Mouse (Mus musculus): ENCODE data around the gene Fdxr.

The Fdxr gene

DNA sequence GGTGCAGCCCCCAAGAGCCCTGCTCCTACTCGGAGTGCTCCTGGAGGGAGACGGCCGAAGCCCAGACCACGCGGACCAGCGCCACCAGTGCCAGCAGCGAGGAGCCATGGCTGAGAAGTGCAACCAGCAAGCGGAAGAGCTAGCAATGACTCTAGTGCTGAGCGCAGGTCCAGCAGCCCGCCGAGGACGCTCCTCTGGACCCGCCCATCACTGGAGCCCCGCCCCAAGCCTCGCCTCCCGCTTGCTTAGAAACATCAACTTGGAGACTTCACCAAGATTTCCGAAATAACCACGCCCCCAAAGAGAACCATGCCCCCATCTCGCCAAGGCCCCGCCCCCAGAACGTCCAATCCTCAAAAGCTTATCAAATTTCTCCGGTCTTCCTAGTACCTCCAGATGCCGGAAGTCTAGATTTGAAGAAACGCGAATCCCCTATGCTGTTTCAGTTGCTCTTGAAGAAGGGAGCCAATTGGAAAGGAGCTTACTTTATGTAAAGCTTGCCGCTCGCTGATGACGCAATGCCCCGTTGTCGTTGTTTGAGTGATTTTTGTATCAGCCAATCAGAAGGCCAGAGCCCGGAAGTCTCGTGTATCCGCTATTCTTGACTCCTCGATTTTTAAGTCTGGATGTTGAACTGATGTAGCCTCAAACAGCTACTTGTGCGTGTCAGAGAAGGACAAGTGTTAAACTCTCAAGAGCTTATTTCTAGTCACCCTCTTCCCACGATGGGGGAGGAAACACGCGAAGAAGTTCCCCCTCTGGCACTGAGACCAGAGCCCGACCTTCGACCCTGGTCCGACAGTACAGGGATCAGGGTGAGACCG is at the start of gene Fdxr:
Fdxr (minus strand) TSS at position 271 of the 824 bp plus-strand sequence.
- peak; percentile 99 for DNase-seq (ENCODE audit: extremely low read depth, insufficient read length, low spot score)

DNA sequence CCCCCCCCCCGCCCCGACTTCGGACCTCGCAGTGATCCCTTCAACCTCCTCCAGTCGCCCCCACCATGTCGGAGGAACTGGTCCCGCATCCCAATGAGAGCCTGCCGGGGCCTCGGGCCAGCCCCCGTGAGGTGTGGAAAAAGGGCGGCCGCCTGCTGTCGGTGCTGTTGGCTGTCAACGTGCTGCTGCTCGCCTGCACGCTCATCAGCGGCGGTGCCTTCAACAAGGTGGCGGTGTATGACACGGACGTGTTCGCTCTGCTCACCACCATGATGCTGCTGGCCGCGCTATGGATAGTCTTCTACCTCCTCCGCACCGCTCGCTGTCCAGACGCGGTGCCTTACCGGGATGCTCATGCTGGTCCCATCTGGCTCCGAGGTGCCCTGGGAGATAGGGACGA is 46.5 kb upstream of the Fdxr start:
- DNase-seq (ENCODE audit: extremely low read depth, insufficient read length, low spot score), result no peak

DNA sequence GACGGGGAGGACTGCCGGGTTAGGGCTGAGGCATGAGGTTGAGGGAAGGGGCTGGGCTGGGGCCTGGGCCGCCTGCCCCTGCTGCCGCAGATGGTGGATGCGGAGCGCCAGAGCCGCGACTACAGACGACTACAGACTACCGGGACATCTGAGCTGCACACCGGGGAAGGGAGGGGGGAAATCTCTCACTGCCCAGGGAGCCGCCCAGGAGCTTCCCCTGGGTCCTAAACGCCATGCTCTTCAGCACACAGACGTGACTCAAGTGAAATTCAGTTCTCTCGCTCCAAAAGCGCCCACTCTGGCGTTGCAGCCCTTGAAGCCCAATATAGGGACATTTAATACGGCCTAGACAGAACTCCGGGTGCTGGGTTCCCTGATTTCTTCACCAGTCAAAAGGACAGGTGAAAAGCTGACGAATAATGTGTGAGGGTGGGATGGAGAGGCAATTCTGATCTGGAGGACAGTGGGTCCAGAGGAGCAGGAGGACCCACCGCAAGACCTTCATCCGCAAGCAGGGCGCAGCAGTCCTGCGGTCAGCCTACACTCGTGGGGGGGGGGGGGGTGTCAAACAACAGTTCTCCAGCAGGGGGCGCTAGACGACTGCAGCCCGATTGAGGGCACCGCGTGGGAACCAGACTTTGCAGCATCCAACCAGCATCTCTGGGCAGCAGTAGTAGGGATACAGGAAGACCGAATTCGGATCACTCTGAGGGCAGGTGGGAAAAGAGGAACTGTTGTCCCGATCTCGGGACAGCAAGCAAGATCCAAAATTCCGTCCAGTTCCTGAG is 45.2 kb upstream of the Fdxr start, which contains the start of gene Ush1g:
Ush1g (minus strand) TSS at position 136 of the 788 bp plus-strand sequence.
- DNase-seq (ENCODE audit: extremely low read depth, insufficient read length, low spot score), result peak; percentile 51

DNA sequence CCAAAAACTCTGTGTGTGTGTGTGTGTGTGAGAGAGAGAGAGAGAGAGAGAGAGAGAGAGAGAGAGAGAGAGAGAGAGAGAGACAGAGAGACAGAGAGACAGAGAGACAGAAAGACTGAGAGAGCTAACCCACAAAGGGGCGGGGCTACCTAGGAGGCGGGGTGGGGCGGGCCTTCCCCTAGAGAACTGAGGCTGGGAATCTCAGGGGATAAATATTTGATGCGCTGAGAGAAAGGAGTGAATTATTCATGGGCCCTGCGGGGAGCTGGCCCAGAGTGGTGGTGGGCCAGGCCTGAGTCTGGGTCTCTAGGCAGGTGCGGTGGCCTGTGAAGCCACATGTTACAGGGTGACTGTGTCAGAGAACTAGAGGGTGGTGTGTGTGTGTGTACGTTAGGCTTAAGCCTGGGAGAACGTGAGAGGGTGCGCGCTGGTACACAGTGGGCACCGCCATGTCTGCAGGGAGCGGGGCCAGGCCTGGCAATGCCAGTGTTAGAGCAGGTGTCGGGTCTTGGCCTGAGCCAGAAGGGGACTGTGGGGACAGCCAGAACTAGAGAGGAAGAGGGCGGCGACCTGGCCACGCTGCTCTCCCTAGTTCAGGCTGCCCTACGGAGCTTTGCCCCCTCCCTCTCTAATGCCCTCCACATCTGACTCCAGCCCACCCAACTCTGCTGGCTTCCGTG is 43.0 kb upstream of the Fdxr start:
- no peak for DNase-seq (ENCODE audit: extremely low read depth, insufficient read length, low spot score)

DNA sequence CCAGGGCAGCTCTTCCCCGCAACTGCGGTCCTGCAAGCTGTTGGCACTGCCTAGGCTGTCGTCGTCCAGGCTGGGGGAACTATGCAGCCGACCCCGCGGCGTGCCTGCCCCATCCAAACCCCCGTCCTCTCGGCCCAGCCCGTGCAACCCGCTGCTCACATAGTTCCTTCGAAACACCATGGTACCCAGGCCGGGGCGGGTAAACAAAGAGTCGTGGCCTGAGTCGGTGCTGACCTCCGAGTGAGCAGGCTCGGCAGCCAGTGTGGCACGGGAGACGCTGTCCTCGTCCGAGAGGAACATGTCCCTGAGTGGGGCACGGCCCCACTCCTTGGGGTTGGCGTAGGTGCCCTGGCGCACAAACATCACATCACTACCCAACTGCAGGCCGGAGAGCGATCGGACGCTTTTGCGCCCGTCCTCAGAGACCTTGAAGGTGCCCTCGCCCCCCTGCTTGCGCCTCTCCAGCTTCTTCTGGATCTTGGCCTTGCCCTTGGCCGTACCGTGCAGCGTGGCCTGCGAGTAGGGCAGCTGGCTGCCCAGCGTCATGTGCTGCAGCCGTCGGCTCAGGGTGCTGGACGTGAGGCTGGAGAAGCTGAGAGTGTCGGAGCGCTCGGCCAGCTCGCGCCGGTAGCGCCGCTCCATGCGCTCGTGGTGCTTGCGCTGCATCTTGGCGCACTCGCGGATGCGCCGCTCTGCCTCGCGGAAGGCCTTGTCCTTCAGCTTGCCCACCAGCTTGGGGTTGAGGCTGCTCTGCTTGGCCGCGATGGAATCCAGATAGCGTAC is 41.6 kb upstream of the Fdxr start:
- DNase-seq (ENCODE audit: extremely low read depth, insufficient read length, low spot score), result no peak

DNA sequence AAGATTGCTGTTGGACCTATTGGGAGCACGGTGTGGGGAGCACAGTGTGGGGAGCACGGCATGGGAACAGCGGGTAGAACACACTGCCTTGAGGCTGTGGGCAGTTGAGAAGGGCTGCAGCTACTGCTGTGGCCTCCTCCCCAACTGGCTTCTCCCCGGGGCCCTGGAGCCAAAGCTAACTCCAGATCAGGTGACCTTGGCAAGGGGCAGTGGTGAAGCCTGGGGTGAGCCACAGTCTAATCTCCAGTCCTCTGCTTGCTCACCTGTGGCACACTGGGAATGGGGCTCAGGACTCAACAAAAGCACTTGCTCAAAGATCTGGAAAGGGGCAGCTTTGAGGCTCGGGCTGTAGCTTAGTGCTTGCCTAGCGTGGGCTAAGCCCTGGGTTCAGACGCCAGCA is 40.4 kb upstream of the Fdxr start:
- no peak for DNase-seq (ENCODE audit: extremely low read depth, insufficient read length, low spot score)

DNA sequence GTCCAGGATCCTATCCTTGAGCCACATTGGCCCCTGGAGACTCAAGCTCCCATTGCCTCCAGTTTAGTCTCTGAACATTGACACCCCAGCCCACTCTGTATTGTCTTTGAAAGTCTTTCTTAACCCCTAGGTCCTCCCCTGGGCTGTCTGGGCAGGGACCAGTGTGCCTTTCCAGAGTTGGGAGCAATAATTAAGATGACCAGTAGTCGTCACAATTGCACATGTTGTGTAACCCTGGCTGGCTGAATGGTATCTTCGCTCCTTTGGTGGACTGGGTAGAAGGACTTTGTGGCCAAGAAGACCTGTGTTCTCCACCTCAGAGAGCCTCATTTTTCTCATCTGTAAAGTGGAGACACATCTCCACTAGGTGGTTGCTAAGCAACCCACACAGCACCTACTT is 37.4 kb upstream of the Fdxr start:
- no peak for DNase-seq (ENCODE audit: extremely low read depth, insufficient read length, low spot score)

DNA sequence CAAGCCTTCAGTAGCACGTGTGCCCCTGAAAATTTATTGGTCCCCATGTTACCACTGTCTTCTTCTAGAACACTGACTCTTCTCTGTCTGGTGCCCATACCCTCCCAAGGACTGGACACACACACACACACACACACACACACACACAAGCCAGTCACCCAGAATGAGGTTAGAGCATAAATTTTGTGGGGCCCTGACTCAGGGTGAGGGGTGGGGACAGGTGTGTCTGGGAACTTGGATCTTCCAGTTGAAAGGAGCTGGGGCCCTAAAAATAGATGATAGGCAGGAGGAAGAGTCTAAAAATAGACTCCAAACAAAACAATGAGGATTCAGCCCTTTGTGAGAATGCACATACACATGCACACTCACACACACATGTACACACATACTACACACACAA is 31.9 kb upstream of the Fdxr start:
- DNase-seq (ENCODE audit: extremely low read depth, insufficient read length, low spot score), result no peak

DNA sequence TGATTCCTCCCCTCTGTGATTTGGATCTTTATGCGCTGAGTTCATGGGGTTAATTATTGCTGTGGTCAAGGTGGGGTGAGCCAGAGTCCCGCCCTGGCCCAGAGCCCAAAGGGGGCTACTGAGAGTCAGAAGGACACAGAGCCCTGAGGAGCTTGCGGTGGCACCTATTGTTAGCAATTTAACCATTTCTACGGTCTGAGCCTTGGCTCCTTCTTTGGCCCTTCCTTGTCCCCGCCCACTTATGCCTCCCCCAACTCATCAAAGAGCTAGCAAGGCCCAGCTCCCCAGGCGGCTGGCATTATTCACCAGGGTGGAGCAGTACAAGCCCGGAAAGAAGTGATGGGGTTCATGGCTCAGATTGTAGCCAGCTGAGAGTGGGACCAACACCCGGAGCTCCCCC is 30.0 kb upstream of the Fdxr start, which contains the start of gene Otop2:
Otop2 (plus strand) TSS at position 301 of the 400 bp plus-strand sequence.
- no peak for DNase-seq (ENCODE audit: extremely low read depth, insufficient read length, low spot score)

DNA sequence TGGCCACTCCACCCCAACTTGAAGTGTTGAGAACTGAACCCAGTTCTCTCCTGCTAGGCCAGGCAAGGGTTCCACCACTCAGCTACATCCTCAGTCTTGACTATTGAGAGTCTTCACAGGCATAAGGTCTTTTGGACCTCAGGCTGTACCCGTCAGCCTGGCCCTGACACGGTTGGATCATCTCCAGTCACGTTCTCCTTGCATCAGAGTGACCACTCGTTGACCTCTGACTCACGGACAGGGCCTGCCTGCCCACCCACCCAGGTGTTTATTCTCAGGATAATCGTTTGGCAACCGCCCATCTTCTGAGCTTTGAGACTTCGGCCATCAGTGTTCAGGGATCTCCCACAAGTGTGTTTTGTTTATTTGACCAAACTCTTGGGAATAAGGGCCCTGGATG is 26.3 kb upstream of the Fdxr start:
- DNase-seq (ENCODE audit: extremely low read depth, insufficient read length, low spot score), result no peak

DNA sequence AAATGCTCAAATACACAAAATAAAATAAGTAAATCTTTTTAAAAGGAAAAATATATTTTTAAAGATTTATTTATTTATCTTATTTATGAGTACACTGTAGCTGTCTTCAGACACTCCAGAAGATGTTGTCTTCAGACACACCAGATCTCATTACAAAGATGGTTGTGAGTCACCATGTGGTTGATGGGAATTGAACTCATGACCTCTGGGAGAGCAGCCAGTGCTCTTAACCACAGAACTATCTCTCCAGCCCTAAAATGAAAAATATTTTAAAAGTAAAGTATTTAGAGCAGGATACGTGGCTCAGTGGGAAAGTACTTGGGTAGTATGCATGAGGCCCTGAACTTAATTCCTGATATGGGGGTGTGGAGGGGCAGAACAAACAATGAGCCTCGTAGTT is 24.5 kb upstream of the Fdxr start:
- peak; percentile 61 for DNase-seq (ENCODE audit: extremely low read depth, insufficient read length, low spot score)

DNA sequence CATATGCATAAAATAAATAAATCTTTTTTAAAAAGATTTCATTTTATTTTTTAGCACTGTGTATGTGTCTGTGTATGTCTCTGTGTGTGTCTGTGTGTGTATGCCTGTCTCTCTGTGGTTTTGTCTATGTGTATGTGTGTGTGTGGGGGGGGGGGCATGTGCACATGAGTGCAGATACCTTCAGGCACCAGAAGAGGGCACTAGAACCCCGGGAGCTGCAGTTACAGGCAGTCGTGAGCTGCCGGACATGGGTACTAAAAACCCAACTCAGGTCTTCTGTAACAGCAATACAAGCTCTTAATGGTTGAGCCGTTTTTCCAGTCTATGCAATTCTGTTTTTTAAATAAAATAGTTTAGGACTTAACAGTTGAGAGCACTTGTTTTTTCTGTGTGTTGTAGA is 23.9 kb upstream of the Fdxr start:
- no peak for DNase-seq (ENCODE audit: extremely low read depth, insufficient read length, low spot score)

DNA sequence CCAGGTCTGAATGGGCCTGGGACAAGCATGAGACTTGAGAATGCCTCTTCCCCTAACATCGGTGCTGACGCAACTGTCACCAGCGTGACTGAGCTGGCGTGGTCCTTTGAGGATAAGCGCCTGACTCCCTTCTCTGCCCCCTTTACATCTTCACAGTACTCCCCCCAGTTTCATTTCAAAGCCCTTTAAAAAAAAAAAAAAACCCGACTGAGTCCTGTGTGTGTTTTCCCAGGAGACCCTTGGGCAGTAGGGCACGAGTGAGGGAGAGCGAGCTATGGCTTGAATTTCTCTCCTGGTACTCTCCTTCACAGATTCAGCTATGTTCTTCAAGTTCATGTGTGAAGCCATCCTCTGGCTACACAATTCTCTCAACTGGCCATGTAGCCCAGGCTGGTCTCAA is 21.3 kb upstream of the Fdxr start:
- DNase-seq (ENCODE audit: extremely low read depth, insufficient read length, low spot score), result no peak

DNA sequence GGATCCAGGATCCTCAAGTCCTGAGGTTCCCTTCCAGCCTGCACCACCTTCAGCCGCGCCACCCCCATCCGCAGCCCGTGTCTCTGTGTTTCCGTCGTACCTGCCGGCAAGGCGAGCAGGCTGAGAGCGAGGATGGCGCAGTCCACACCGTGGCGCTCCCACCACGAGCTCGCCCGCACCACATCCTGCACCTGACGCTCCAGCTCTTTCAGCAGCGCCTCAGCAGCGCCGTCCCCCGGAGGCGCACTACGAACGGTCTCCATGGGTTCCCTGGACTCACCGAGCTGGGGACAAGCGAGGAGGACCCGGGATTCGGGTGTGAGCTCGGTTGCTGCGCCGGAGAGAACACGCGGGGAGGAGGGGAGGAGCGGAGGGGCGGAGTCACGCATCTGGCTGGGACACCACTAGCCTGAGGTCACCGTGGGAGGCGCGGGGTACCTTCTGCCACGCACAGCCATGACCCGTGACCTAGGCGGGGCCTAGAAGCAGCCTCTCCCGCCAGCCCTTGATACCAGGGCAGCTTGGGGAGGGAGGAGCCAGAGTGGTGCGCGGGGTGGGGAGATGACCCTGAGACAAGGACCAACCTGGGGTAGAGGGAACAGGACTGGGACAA is 20.5 kb upstream of the Fdxr start, which contains the start of gene Fads6:
Fads6 (minus strand) TSS at position 450 of the 613 bp plus-strand sequence.
- no peak for DNase-seq (ENCODE audit: extremely low read depth, insufficient read length, low spot score)

DNA sequence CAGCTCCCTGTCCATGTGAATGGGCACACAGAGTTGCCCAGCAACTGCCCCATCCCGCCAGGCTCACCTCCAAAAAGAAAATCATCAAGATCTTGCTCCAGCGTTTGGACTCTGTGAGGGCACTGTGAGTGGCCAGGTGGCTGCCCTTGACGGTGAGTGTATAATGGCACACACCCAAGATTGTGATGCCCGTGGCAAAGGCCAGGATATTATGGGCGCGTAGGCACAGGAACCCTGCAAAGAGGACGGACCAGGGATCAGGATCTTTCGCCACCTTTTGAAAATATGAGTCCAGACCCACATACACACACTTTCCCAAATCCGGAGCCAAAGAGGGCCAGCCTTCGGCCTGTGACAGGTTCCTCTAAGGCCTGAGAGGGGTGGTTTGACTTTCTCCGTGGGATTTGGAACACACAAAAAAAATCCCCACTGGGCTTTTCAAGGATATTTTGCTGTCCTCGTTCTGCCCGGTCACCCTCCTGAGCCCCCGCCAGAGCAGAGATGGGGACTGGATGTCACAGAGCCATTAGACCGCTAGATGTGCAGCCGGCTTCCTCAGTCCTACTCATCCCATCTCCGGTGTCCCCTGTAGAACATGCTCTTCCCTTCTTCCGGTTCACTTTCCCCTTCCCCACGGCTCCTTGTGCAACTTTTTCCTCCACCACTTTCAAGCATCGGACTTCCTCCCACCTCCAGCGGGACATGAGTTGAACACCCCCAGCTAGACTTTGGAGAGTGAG is 19.8 kb upstream of the Fdxr start:
- no peak for DNase-seq (ENCODE audit: extremely low read depth, insufficient read length, low spot score)

DNA sequence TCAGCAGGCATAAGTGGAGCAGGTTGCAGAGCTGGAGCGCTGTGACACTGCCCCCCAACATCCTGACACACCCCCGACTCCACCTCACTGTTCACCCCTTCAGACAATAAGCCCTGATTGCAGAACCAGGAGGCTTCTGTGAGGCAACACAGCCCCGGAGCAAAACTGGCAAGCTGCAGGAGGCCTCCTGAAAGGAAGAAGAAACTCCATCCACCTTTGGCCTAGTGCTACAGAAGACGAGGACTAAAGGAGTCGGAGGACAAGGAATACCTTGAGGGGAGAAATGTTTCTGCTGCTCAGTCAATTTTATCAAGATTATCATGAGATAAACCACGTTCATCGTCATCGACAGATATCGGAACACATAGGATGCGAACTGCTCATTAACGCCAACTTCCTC is 19.1 kb upstream of the Fdxr start:
- no peak for DNase-seq (ENCODE audit: extremely low read depth, insufficient read length, low spot score)

DNA sequence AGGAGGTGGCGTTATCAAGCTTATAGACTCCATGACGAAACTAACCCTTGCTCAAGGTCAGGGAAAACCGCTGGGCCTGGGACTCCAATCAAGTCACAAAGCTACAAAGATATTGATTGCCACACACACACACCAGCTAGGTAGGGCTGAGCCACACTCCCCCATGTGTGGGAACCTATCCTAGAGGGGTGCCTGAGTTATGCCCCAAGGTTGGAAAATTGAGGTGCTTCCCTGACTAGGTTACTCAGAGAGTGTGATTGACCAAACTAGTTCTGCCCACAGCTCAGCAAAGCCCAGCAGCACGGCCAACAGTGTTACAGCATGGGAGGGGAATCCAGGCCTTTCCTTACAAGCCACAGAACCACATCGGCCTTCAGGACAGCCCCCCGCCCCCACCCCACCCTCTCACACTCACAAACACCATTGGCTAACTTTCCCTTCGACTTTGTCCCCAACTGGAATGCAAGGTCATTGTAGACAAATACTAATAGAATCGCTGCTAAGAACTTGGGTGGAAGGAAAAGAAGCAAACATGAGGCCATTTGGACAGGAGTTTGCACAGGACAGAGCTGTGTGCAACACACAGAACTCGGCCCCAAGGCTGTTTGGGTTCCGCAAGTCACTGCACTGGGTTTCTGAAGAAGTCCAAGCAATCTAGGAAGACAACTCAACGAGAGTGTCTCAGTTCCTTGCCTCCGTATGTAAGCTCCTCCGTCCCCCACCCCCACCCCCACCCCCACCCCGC is 16.0 kb upstream of the Fdxr start:
- no peak for DNase-seq (ENCODE audit: extremely low read depth, insufficient read length, low spot score)

DNA sequence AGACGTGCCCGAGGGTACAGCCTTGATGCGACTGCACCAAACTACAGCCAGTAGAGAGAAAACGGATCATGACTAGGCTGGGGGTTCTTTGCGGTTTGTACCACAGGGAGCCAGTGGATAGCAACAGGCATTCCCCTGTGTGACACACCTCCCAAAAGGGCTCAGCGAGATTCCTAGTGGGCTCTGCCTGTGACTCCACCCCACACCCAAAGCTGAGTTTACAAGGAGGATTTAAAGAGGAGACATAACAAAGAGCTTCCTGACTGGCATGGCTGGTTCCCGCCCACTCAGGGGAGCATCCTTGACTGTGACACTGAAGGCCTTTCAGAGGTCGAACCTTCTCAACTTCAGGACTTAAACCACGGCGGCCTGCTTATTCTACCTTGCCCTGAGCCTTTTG is 14.7 kb upstream of the Fdxr start:
- no peak for DNase-seq (ENCODE audit: extremely low read depth, insufficient read length, low spot score)

DNA sequence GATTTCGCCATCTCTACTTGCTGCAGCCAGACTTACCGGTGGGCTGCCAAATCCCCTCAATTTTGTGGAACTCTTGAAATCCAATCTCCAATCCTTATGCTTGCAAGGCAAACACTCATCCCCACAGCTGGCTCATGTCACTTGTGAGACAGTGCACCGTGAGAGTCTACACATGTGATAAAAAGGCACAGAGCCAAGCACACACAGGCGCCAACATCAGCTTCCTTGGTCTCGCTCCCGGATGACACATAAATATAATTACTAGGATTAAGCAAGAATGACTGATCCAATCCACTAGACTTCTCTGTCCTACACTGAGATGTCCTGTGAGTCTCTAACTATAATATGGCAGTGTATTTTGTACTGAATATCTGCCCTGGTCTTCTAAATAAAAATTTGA is 14.1 kb upstream of the Fdxr start:
- peak; percentile 55 for DNase-seq (ENCODE audit: extremely low read depth, insufficient read length, low spot score)
